ENCODE assay signal across 8 mouse cellular contexts in the genomic region with DNA sequence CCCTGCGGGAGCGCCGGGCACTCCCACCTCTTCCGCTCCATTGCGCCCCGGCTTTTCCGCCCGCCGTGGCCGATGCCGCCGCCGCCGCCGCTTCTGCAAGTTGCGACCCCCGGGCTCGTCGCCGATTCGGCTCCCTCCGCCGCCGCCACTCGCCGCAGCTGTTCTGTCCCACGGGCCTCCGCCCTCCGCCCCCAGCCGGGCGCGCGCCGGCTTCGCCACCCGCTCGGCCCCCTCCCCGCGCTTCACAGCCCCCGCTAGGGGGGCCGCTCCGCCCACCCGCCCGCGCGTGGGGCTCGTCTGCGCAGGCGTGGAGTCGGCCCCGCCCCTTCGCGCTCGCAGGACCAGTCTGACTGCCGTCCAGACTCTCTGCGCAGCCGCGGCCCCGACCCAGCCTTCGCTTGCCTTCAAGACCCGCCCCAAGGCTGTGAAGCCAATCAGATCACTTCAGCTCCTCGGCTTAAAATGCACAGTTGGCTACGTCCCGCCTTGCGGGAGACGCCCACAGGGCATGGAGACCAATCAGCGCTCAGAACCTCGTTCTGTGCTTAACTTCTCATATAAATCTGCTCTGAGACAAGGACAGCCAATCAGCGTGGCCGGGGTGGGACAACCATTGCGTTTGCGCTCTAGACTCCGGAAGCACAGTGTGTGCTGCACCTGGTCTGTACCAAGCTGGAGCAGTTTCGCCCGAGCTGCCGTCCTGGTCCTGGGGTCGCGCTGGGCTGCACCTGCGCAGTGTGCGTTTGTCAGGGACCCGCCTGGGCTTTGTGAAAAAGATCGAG. TPM values are rescaled to one million over a fixed set of nuclear protein-coding genes. Genes with fewer than 3 reads are reported as not detected.
DNase-seq lines count a peak whose midpoint lies in the region; ATAC-seq lines count a peak whose summit lies in the region.

TSS of gene Mbd3 (minus strand) at position 360 of the 782 bp plus-strand sequence.

- H3K27ac ChIP-seq in hindbrain, embryonic 11.5 days (ENCODE audit: low read depth, low read length): peak within 1 kb of the TSS; percentile 99

- ATAC-seq in hindbrain, embryonic 11.5 days (ENCODE audit: low FRiP score): peak; percentile 96

- peak within 1 kb of the TSS; percentile 96 for H3K9ac ChIP-seq in hindbrain, embryonic 11.5 days (ENCODE audit: low read depth, low read length)

- peaks cover 14% of the 10 kb centered on the region for H3K36me3 ChIP-seq in hindbrain, embryonic 11.5 days (ENCODE audit: control insufficient read depth, insufficient read depth, low read length)

- peak within 1 kb of the TSS; percentile 85 for H3K4me2 ChIP-seq in hindbrain, embryonic 11.5 days (replicated peaks; ENCODE audit: low read depth, low read length)

- no peaks in the 10 kb centered on the region for H3K9me3 ChIP-seq in hindbrain, embryonic 11.5 days (ENCODE audit: control insufficient read depth, low read length)

- WGBS in hindbrain, embryonic 11.5 days: under 1% methylated on average over 70 of the region's 82 CpGs

- DNase-seq in Muller cell, postnatal 12 days (ENCODE audit: inconsistent ontology term): peak; percentile 100
- peak; percentile 100 for DNase-seq in cerebellum, adult 9-11 months
- DNase-seq in frontal cortex, adult 2 months (ENCODE audit: extremely low spot score in 1 of 2, low spot score in 1 of 2): peak; percentile 99 to 100
- DNase-seq in hindbrain, embryonic 11.5 days (ENCODE audit: low spot score): peak; percentile 99
- peak; percentile 98 to 100 for DNase-seq in layer of hippocampus, postnatal 10 days (ENCODE audit: low spot score in 2 of 2)
- peak; percentile 100 for DNase-seq in lung, postnatal 10 days
- peak; percentile 99 for DNase-seq in ovary, postnatal 36 days (ENCODE audit: low spot score)
- DNase-seq in thymus, postnatal 25 days: peak; percentile 99

- H3K4me3 ChIP-seq in hindbrain, embryonic 11.5 days (ENCODE audit: low read depth, low read length): peak within 1 kb of the TSS; percentile 75

- H3K4me1 ChIP-seq in hindbrain, embryonic 11.5 days (replicated peaks; ENCODE audit: control insufficient read depth, insufficient read depth, low read length): peaks cover 14% of the 10 kb centered on the region

- H3K27me3 ChIP-seq in hindbrain, embryonic 11.5 days (ENCODE audit: control insufficient read depth, insufficient read depth, low read length): no peaks in the 10 kb centered on the region

RNA-seq across cellular contexts. Expression of gene Mbd3, which starts in this region (rescaled TPM):
- 200 and 215 TPM in 2 replicates for polyA plus RNA-seq in frontal cortex, adult 2 months (2012; rRNA removed)
- 227 and 240 TPM in 2 replicates for polyA plus RNA-seq in hindbrain, embryonic 11.5 days (2014; fragmentation: Nextera tagmentation; extraction: Ambion mirVana)
- 100 to 1,000 TPM; 119 to 129 TPM for total RNA-seq in layer of hippocampus, postnatal 10 days (2021)

Comparison
In these comparisons a context has a peak if more than half of its experiments do, and no peak if none do; other contexts are left out.
1. Peak in every context shown above with its lines: DNase-seq, ATAC-seq, H3K4me3 ChIP-seq and H3K27ac ChIP-seq.